Mouse (Mus musculus) kidney, postnatal 4 days (tissue): ENCODE data around the gene Gm6482.
A peak's percentile ranks its signal among the peaks of the same experiment; 100 is the strongest.
"Not testable (repeated sequence)": the region's sequence is repeated elsewhere in the genome, so short reads cannot be mapped to it uniquely, and the experiment has no call there.

Experiments
- DNase-seq, 2 experiments: peaks; one replicate each; pipeline ENCODE4 v3.0.0; 2021; ENCODE audit warnings: mixed read lengths in 2 of 2

The Gm6482 gene

DNA sequence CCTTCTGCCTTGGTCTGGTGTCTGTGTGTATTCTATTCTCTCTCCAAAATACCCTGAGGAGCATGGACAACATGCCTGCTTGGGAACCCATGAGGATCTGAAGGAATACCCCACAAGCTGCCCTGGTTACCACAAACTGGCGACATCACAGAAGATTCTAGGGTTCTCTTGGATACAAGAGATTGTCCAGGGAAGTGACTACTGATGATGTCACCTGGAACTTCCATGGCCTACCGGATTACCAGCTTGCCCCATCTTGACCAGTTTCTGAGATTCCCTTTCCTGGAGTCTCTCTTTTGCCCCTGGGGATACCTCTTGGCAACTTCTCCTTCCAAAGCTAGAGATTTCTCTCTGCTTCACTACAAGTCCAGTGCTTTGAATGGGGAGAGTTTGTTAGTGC, at the start of gene Gm6482:
Gene Gm6482 (minus strand): TSS at position 101 of the 400 bp plus-strand sequence.
- not testable (repeated sequence) for DNase-seq

- not testable (repeated sequence) for DNase-seq
Measured at GRCm38 (mm10) chr14:41453418-41453817, 45.3 kb upstream of the Gm6482 start, which contains the start of gene Gm7954. Gene Gm7954 (minus strand): TSS chr14:41453518.

DNA sequence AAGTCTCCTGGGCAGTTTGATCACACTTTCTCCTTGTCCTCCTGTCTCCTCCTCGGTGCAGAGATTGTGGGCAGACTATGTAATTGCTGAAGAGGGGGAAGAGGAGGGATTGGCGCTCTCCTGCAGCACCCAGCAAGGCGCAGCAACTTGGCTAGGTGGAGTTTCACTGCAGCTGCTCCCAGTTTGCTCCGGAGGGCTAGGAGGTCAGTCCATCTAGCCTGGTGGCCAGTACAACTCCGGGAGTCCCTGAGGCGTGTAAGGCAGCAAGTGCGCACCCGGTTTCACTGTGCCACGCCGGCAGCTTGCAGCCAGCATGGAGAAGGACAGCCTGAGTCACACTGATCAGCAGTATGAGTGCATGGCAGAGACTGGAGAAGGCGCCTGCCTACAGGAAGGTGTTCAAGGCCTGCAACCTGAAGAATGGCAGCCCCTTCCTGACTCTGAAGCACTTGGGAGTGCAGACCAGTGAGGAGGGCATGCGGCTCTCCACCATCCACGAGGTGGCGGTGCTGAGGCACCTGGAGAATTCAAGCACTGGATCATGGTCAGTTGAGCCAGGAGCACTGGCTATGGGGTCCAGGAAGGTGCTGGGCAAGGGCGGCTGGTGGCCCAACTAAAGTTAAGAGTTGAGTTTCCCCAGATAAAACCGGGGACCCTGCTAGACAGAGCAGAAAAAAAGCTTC, 17.5 kb upstream of the Gm6482 start:
- peak; percentile 40 to 51 for DNase-seq

- DNase-seq: peak in 1 of 2 experiments; percentile 6
Measured at GRCm38 (mm10) chr14:41424694-41425093, 16.6 kb upstream of the Gm6482 start.

DNA sequence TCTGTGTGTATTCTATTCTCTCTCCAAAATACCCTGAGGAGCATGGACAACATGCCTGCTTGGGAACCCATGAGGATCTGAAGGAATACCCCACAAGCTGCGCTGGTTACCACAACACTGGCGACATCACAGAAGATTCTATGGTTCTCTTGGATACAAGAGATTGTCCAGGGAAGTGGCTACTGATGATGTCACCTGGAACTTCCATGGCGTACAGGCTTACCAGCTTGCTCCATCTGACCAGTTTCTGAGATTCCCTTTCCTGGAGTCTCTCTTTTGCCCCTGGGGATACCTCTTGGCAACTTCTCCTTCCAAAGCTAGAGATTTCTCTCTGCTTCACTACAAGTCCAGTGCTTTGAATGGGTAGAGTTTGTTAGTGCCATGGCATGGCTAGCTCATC, 21.8 kb downstream of the Gm6482 start, which contains the start of gene Gm7945:
Gene Gm7945 (minus strand): TSS at position 101 of the 400 bp plus-strand sequence.
- not testable (repeated sequence) for DNase-seq
